Mouse (Mus musculus) A20 (cell line): ENCODE data around the gene N4bp3.
"Not testable (repeated sequence)": the region's sequence is repeated elsewhere in the genome, so short reads cannot be mapped to it uniquely, and the experiment has no call there.

Experiments used
- DNase-seq: peaks from one replicate; pipeline ENCODE4 v3.0.0-alpha.2; 2011; ENCODE audit warnings: low read depth, low spot score

Gene N4bp3

DNA sequence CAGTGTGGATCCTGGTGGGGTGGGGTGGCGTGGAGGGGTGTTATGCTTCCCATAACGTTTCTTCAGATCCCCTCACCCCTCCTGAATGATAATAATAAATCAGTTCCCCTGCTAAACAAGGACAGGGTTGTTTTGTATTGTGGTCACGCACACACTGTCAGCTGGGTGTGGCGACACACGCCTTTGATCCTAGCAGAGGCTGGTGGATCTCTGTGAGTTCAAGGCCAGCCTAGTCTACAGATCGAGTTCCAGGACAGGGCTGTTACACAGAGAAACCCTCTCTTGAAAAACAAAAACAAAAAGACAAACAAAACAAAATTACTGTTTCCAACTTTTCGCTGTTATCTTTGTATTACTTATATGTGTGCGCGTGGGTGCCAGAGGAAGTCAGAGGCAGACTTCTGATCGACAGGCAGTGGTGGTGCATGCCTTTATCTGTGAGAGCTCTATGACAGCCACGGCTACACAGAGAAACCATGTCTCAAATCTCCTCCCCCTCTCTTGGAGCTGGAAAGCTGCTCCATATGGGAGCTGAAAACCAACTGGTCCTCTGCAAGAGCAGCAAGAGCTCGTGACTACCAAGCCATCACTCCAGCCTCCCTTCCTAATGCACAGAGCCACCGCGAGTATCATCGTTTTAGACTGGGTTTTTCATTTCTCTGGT lies 20.9 kb downstream of the N4bp3 start:
- DNase-seq, result no peak

DNA sequence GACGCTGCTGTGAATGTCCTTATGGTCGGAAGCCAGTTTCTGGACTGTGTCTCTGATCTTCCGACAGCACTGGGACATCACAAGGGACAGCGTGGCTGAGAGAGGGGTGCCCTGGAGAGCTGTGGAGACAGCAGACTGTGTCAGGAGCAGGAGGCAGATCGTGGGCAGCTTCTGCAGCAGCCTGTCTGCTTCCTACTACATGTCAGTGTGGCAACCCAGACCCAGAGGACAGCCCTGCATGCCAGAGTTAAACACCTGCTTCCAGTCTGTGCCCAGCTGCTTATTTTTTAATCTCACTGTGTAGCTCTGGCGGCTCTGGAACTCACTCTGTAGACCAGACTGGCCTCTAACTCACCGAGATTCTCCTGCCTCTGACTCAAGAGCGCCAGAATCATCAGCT lies 22.7 kb downstream of the N4bp3 start:
- DNase-seq, result no peak

DNA sequence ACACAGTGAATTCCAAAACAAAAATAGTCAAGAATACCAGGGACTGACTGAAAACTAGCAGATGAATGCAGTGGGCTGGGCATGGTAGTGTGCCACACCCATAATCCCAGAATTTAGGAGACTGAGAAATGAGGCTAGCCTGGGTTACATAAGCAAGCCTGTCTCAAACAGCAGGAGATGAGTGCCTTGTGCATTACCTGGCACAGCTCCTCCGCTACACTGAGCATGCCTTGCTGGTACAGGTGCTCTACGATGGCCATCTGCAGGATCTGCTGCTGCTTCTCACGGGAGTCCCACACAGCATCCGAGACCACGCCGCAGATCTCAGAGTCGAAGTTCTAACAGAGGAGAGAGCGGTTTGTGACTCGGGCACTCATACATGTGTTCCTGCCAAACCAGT lies 23.2 kb downstream of the N4bp3 start:
- no peak for DNase-seq

DNA sequence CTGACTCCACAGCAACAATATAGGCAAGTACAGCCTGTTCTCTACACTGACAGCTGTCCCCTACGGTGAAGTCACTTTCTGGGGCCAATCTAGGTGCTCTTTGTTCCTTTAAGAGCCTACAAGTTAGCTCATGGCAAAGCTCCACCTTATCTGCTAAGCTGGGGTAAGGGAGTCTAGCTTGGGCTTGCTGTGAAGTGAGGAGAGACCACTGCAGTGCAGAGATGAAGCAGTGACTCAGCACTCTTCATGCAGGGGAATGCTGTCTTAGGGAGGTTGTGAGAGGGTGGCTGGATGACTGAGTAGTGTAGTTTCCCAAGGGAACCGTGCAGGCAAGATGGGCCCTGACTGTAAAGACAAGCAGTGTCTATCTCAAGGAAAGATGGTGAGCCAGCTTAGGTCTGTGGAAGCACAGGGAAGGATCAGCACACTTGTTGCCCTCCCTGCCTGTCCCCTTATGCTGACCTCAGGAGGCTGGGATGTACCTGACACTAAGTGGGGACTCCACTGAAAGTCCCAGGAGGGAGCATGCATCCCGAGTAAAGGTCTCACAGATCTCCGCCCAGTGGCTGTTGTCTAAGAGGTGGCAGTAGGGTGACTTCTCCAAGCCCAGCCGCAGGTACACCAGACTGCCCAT lies 25.3 kb downstream of the N4bp3 start:
- DNase-seq, result no peak

DNA sequence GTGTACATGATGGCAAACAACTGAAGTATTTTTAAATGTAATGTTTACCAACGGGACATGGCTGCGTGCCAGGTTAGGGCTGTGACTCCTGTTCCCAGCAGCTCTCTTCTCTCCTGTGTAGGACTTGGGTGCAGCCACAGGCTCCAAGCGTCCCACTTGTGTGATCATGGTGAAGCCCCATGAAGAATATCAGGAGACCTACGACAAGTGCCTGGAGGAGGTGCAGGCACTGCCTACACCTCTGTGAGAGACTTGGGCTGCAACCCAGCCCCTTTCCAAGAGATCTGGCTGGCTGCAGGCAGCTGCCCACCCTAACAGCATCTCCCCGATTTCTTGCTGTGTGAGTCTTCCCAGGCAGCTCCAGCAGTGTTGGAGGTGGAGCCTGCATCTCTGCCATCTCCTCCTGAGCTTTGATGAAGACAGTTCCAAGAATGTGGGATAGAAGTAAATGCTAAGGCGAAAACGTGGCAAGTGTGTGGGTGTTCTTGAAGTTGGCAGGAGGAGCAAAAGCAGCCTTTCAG lies 27.6 kb downstream of the N4bp3 start:
- no peak for DNase-seq

DNA sequence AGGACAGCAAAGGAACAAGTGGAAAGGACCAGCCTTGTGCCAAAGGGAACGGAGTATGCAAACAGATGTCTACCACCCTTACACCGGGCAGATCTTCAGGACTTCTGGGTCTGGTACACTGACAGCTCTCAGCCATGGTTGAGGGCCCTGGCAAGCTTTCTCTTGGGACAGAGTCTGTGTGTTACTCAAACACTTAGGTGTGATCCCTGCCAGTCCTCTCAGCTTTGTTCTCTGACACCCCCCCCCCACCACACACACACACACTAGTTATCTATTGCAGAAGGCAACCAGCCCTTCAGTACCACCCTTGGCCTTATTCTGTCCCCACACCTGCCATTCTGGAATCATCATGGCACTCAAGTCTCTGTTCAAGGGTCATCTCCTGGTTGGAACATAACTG lies 28.9 kb downstream of the N4bp3 start:
- no peak for DNase-seq

DNA sequence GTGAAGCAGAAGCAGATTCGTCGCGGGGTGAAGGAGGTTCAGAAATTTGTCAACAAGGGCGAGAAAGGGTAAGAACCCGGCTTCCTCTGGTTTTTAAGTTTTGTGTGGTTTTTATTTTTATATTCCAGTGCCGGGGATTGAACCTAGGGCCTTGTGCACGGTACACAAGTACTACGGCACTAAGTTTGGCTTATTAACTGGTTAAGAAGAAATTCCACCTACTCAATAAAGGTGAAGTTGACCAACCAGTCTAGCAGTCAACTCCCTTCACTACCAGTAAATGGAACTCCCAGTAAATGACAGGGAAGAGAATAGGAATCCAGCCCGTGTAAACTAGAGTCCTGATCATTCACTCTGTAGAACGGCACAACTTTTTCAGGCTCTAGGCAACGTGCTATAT lies 30.6 kb downstream of the N4bp3 start:
- DNase-seq, result no peak

DNA sequence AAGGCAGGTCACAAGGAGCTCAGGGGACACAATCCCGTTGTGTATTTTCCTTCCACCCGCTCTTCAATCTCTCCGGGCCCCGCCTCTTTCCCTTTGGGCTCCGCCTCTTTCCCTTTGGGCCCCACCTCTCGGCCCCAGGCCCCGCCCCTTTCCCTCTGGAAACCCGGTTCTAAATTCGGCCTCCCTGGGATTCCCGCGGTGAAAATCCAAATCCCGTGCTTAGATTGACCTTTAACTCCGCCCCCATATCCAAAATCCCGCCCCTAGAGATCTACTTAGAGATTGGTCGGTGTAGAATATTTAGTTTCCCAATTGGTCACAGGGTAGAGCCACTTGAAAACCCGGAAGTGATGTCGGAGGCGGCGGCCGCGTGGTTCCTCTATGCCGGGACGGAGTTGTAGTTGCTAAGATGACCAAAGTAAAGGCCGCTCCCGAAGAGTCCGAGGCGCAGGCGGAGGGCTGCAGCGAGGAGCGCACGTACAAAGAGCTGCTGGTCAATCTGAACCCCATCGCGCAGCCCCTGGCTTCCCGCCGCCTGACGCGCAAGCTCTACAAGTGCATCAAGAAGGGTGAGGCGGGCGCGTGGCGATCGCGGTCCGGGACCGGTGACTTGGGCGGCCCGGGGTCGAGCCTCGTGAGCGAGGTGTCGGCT lies 31.1 kb downstream of the N4bp3 start, which contains the start of gene Nhp2:
TSS of gene Nhp2 (plus strand) at position 327 of the 652 bp plus-strand sequence.
- peak; percentile 98 for DNase-seq

DNA sequence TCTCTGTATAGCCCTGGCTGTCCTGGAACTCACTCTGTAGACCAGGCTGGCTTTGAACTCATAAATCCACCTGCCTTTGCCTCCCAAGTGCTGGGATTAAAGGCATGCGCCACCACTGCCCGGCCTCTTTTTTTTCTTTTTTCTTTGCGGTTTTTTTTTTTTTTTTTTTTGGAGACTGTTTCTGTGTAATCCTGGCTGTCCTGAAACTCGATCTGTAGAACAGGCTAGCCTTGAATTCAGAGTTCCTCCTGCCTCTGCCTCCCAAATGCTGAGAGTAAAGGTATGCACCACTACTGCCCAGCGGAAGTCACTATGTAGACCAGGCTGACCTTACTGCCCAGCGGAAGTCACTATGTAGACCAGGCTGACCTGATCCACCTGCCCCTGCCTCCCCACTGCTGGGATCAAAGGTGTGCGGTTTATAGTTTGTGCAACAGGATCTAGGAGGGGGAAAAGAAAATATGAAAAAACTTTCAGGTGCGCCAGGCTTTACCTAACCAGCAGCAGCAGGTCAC lies 31.7 kb downstream of the N4bp3 start:
- no peak for DNase-seq

DNA sequence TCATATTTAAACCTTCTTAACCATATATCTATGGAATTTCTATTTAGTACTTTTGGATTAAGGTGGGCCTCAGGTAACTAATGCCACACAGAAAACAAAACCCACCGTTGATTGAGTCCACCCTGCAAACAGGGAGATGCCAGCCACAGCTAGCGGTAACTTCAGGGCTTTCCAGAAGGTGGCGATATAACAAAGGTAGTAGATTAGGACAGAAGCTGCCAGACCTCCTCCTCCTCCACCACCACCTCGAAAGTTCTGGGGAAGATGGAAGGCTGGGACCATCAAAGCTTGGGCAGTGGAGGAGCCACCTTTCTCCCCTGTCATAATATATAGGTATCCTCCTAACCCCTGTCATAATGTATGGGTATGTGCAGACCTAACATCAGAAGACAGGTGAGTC lies 32.9 kb downstream of the N4bp3 start:
- peak; percentile 81 for DNase-seq

DNA sequence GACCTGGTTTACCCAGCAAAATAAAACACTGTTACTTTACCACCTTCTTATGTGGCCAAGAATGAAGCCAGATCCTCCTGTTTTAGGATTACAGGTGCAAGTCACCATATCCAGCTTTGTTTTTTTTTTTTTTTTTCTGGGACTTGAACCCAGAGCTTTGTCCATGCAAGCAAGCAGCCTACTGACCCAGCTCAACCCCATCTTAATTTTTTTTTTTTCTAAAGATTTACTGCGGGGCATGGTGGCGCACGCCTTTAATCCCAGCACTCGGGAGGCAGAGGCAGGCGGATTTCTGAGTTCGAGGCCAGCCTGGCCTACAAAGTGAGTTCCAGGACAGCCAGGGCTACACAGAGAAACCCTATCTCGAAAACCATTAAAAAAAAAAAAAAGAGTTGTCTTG lies 34.5 kb downstream of the N4bp3 start:
- not testable (repeated sequence) for DNase-seq

DNA sequence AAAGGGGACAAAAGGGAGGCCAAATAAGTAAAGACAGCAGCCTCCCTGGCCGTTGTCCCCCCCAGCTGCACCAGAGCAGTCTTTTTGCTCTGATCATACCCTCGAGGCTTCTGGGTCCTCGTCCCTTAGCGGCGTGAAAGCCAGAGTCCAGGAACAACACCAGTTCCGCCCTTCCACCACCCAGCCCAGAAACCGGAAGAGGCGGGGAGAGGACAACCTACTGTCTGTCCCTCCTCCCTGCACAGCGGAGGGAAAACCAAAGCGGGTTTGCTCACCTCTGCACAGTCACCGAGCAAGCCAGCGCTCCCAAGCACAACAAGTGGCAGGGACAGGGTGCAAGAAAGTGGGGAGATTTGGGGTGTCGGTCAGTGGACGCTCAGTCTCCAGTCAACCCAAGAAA lies 35.0 kb downstream of the N4bp3 start:
- peak; percentile 90 for DNase-seq

DNA sequence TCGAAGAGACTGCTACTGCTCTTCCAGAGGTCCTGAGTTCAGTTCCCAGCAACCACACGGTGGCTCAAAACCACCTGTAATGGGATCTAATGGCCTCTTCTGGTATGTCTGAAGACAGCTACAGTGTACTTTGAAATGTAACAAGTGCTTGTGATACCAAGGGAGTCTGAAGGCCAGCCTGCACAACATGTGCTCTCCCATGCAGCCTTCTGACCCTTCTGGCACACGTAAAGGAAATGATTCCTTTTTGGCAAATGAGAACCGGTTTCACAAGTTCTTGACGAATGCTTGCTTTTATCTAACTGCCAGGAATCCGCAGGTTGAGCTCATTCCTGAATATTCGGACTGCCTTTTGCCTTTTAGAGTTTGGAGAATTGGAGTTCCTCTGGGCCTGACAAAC lies 35.5 kb downstream of the N4bp3 start:
- no peak for DNase-seq

DNA sequence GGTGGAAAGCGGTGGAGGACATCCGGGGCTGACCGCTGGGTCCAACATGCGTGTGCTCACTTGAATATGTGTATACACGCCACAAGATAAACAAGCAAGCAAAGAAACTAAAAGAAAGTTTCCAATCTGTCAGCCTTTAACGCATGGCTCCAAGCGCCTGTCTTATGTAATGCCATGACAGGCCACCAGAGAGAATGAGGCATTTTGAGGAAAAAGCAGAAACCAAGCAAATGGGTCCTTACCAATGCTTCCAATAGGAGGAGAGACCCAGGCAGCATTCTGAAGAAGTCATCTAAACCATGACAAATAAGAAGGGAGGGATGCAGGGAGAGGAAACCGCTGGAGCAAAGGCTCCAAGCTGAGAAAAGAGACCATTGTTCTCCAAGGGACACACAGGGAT lies 36.4 kb downstream of the N4bp3 start:
- DNase-seq, result no peak

DNA sequence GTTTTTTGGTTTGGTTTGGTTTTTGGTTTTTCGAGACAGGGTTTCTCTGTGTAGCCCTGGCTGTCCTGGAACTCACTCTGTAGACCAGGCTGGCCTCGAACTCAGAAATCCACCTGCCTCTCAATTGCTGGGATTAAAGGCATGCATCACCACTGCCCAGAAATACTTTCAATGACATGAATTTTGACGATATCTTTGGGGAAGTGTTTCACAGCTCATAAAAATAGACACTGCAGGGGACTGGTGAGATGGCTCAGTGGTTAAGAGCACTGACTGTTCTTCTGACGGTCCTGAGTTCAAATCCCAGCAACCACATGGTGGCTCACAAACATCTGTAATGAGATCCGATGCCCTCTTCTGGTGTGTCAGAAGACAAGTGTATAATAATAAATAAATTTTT lies 40.7 kb downstream of the N4bp3 start:
- not testable (repeated sequence) for DNase-seq

DNA sequence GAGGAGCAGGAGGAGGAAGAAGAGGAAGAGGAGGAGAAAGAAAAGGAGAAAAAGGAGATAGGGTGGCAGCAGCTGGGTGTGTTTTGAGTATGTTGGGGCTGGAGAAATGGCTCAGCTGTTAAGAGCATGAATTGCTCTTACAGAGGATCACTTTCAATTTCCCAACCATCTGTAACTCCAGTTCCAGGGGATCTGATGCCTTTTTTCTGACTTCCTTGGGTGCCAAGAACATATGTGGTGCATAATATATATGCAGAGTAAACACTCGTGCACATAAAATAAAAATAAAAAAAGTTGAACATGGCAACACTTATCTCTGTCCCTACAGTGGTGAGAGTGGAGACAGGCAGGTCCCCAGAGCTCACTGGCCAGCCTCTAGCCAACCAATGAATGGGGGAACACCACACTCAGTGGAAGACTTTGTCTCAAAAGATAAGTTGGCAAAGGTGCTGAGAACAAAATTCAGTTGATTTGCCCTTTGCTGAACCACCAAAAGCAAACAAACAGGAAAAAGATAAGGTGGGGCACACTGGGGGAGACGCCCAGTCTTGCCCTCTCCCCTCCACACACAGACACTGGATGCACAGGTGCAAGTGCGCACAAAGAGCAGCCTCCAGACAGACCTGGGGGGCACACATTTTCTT lies 41.3 kb downstream of the N4bp3 start:
- DNase-seq, result no peak

DNA sequence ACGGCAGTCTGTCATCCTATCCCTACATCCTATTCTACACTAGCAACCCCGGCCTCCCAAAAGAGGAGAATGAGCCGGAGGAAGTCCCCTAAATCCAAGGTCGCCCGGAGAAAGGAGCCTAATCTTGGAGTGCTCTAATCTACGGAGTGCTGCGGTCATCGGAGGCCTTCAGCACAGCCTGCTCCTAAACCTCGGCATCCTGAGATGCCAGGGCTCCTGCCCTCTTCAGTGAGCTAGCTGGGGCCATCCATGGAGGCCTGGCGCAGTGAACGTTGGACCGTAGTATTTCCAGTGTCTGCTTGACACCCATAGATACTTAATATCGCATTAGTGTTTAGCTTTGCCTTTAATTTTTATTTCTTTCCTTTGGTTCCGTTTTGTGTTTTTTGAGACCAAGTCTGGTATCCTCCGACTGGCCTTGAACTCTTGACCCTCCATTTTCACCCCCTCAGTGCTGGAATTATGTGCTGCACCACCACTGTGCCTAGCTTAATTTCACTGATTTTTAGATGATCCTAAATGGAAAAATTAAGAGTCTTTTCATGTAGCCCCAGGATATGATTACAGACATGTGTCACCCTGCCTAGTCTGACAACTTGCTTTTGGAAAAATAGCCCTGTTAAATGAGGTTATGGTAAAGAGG lies 43.4 kb downstream of the N4bp3 start:
- DNase-seq, result no peak

DNA sequence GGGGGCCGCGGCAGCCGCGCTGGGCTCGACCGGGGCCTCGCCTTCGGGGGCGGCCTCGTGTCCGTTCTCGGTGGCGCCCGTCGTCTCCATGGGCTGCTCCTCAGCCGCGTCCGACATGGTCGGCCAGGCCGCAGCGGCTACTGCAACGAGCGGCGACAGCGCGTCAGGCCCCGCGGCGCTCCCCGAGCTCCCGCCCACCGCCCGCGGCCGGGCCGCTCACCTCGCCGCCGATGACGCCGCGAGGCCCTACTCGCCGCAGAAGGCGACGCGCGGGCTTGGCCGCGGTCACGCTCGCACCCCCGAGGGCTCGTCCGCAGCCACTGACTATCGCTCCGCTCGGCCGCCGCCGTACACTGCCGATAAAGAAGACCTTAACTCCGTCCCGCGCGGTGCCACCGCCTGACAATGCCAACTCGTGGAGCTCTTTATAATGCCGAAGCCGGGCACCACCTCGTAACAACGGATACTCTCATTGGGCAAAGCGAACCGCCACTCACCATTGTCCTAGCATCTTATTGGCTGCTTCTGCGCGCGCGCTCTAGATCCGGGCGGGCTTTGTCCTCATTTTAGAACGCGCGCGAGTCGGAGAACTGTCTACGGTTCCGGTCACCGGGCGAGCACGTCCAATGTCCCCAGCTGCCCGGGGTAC lies 44.1 kb downstream of the N4bp3 start, which contains the start of gene Hnrnpab:
TSS of gene Hnrnpab (minus strand) at position 401 of the 649 bp plus-strand sequence.
- peak; percentile 98 for DNase-seq

DNA sequence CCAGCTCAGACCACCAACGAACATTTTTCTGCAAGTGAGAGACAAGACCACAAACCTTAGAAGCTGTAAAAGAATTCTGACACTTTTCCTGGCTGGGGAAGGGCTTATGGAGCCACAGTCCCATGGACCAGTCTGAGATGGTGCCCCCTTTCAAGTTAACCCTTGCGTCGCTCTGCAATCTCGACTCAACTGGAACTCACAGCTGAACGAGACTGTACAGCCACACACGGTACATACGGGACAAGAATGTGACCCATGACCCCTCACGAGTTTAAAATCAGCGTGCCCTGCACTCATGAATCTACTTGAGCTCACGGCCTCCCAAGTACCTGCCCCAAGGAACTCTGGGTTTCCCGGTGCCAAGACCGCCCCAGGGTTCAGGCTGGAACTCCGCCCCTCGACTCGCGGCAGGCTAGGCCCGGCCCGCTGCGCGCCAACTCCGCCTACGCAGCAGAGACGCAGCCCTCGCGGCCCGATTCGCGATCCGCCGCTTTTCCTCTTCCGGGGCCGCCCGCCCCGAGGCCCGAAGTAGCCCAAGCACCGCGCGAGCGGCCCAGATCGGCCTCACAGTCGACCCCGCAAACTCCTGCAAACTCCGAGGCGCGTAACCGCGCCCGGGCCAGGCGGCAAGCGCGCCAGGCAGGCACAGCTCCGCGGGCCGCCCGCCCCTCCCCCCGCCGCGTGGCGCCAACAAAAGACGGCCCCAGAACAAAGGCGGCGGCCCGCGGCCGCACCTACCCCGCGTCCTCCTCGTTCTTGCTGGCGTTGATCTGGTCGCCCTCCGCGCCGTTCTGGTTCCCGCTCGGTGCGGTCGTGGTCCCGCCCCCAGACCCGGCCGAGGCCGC lies 44.8 kb downstream of the N4bp3 start:
- DNase-seq, result peak; percentile 87

DNA sequence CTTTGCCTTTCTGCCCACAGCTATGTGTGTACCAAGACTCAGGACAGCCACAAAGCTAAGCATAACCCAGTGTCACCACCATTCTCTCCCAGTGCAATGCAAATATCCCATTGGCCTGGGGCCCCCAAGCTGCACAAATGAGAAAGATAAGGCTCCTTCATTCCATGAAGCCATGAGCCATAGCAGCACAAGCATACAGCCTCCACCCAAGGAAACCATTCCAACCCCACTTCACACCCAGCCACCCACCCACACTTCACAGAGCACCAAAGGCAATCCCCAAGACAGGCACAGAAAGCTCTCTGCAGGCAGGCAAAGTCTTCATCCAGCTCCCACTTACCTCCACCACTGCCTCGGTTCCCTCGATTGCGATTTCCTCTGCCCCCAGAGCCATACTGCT lies 48.4 kb downstream of the N4bp3 start:
- no peak for DNase-seq
